Mouse (Mus musculus): Measurements from ENCODE around the gene Ift81. TPM values are rescaled to one million over a fixed set of nuclear protein-coding genes. Genes with fewer than 3 reads are reported as not detected.
A peak's percentile ranks its signal among the peaks of the same experiment; 100 is the strongest.

The Ift81 gene
- polyA plus RNA-seq, 1 experiment from 2014 or later, result 41.4 TPM

DNA sequence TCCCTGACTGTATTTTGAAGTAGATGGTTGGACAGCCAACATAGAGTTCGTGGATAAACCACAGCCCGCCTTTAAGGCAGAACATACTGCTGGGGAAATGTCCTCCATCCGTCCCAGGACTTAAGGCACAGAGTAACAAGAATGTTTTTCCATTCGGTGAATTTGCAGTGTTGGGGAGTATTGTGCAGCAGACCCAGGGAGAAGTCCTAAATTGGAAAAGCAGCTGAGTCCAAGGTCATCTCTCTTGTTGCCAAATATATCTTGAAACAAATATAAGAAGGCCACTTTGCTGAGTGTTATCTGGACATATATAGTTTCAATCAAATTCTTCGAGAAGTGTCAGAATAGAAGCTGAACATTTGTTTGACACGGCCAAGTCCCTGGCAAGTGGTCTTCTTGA lies 70.9 kb downstream of the Ift81 start:
- no peak overlapping the region for H3K9ac ChIP-seq
- no peaks in the 10 kb centered on the region; the same call in 1 of the 2 replicates for H3K36me3 ChIP-seq
- H3K27me3 ChIP-seq, result no peaks in the 10 kb centered on the region
- no peak overlapping the region for H3K4me3 ChIP-seq (replicated peaks)
- no peak overlapping the region for H3K27ac ChIP-seq (replicated peaks)
- no peaks in the 10 kb centered on the region for H3K9me3 ChIP-seq (replicated peaks)
- 81% methylated on average over 6 of the region's 6 CpGs for WGBS
- H3K4me1 ChIP-seq, result 0 out of 2 replicates have a peak, but pooled peaks cover 9% of the 10 kb centered on the region
- ATAC-seq (ENCODE audit: insufficient number of reproducible peaks, low FRiP score, low TSS enrichment, low read depth), result no peak
- no peak overlapping the region for H3K4me2 ChIP-seq (replicated peaks)

DNA sequence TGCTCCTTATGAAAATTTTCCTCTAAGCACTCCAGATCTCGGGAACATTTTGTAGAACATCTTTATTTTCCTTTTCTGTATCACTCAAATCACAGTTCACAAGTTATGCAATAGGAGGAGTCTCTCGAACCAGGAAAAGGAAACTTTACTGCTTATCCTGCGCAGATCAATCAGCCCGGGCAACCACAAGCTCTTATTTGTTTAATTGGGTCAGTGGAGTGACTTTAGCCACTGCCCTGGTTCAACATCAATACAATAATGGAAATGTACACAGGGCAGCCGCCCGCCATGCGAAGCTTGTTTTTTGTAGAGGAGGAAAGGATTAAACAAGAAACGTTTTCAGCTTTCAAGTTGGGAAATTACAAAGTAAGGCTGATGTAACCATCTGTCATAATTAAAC lies 72.4 kb downstream of the Ift81 start:
- Histone ChIP-seq H3K36me3 (no peaks in the 10 kb centered on the region; the same call in 1 of the 2 replicates), H3K4me2 (replicated peaks) (no peak overlapping the region), H3K4me3 (replicated peaks) (no peak overlapping the region), H3K9me3 (replicated peaks) (no peaks in the 10 kb centered on the region), H3K9ac (no peak overlapping the region), H3K4me1 (no peaks in the 10 kb centered on the region), H3K27me3 (no peaks in the 10 kb centered on the region), H3K27ac (replicated peaks) (no peak overlapping the region)
- ATAC-seq (ENCODE audit: insufficient number of reproducible peaks, low FRiP score, low TSS enrichment, low read depth), result no peak
- 81% methylated on average over 8 of the region's 8 CpGs for WGBS

DNA sequence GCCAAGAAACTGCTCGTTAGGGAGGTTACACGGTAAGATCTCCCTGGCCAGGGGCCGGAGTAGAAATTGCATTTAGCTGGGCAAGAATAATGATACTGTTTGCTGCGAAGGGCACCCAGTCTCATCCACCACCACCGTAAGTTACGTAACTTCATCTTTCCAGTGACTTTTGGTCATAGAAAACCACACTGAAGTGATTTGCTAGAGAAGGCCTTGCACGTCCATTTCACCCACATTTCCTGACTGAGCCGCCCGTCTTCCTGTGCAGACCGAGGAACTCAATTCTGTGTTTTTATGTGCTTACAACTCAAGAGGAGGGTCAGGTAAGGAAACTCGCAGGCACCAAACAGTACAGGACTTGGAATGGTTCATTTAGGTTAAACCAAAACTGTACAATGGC lies 76.2 kb downstream of the Ift81 start:
- Histone ChIP-seq H3K4me1 (no peaks in the 10 kb centered on the region), H3K9me3 (replicated peaks) (no peaks in the 10 kb centered on the region), H3K27ac (replicated peaks) (no peak overlapping the region), H3K9ac (no peak overlapping the region), H3K36me3 (no peaks in the 10 kb centered on the region; the same call in 1 of the 2 replicates), H3K27me3 (no peaks in the 10 kb centered on the region), H3K4me3 (replicated peaks) (no peak overlapping the region), H3K4me2 (replicated peaks) (no peak overlapping the region)
- ATAC-seq (ENCODE audit: insufficient number of reproducible peaks, low FRiP score, low TSS enrichment, low read depth), result no peak
- 94% methylated on average over 11 of the region's 11 CpGs for WGBS

DNA sequence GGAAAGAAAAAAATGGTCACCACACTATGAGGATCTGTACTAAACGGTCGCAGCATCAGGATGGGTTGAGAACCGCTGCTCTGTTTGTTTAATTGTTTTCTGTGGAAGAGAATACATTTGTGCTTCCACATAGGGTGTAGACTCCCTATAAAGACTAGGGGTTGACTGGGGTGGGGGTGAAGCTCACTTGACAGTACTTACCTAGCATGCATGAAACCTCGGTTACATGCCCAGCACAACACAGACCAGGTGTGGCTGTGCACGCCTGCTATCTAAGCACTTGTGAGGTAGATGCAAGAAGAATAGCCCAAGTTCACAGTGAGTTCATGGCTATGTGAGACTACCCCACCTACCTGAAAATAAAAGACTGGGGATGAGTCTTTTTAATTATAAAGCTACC lies 76.7 kb downstream of the Ift81 start:
- WGBS, result 95% methylated on average over 5 of the region's 5 CpGs
- no peak for ATAC-seq (ENCODE audit: insufficient number of reproducible peaks, low FRiP score, low TSS enrichment, low read depth)
- no peaks in the 10 kb centered on the region for H3K4me1 ChIP-seq
- no peaks in the 10 kb centered on the region for H3K9me3 ChIP-seq (replicated peaks)
- no peaks in the 10 kb centered on the region; the same call in 1 of the 2 replicates for H3K36me3 ChIP-seq
- H3K4me3 ChIP-seq (replicated peaks), result no peak overlapping the region
- no peak overlapping the region for H3K4me2 ChIP-seq (replicated peaks)
- H3K27me3 ChIP-seq, result no peaks in the 10 kb centered on the region
- H3K27ac ChIP-seq (replicated peaks), result no peak overlapping the region
- H3K9ac ChIP-seq, result no peak overlapping the region

DNA sequence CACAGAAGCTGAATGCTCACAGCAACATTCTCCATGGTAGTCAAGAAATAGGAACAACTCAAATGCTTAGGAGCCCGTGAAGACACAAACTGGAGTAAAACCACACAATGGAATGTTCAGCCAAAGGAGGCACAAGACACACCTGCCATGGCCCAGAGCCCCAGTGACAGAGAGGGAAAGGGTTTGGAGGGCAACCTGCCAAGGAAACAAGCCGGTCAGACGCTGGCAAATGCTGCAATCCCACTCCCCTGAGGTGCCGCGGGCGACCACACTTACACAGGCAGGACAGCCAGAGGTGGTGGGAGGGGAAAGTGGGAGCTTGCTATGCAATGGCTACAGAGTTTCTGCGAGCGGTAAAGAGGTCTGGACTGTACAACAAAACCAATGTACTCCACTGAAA lies 80.4 kb downstream of the Ift81 start:
- WGBS, result 78% methylated on average over 8 of the region's 8 CpGs
- no peaks in the 10 kb centered on the region for H3K9me3 ChIP-seq (replicated peaks)
- H3K27ac ChIP-seq (replicated peaks), result no peak overlapping the region
- no peak for ATAC-seq (ENCODE audit: insufficient number of reproducible peaks, low FRiP score, low TSS enrichment, low read depth)
- no peak overlapping the region for H3K4me3 ChIP-seq (replicated peaks)
- no peaks in the 10 kb centered on the region for H3K36me3 ChIP-seq
- H3K4me1 ChIP-seq, result peaks cover 17% of the 10 kb centered on the region
- H3K4me2 ChIP-seq (replicated peaks), result no peak overlapping the region
- no peaks in the 10 kb centered on the region for H3K27me3 ChIP-seq
- H3K9ac ChIP-seq, result no peak overlapping the region

DNA sequence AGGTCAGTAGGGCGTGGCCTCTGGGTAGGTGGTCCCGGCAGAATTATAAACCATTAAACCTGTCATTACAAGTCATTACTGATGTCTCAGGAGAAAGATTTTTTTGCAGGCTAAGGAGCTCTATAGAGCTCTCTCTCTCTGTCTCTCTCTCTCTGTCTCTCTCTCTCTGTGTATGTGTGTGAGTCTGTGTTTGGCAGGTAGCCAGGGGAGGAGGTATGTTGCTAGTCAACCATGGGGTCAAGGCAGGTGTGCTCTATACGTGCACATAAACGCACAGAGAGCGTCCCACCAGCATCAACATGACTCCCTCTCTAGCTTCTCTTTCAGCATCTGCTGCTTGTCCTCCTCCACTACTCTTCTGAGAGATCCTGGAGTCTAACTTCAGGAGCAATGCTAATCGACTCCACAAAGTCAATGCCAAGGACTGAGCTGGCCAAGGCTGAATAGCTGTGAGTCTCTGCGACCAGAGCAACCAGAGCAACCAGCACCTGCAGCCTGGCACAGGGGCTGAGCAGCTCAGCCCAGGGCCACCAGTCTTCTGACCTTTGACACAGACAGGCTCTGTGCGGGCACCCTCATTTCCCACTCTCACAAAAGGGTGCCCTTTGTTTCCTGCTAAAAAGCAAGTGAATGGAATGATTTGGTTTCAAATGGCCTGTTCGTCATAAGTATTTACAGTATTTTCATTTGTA lies 84.3 kb downstream of the Ift81 start:
- WGBS, result 63% methylated on average over 9 of the region's 9 CpGs
- ATAC-seq (ENCODE audit: insufficient number of reproducible peaks, low FRiP score, low TSS enrichment, low read depth), result no peak
- peaks cover 46% of the 10 kb centered on the region for H3K4me1 ChIP-seq
- no peaks in the 10 kb centered on the region for H3K36me3 ChIP-seq
- H3K27ac ChIP-seq (replicated peaks), result peak overlapping the region; percentile 81
- H3K4me3 ChIP-seq (replicated peaks), result no peak overlapping the region
- H3K9me3 ChIP-seq (replicated peaks), result no peaks in the 10 kb centered on the region
- no peaks in the 10 kb centered on the region for H3K27me3 ChIP-seq
- no peak overlapping the region for H3K4me2 ChIP-seq (replicated peaks)
- H3K9ac ChIP-seq, result no peak overlapping the region

DNA sequence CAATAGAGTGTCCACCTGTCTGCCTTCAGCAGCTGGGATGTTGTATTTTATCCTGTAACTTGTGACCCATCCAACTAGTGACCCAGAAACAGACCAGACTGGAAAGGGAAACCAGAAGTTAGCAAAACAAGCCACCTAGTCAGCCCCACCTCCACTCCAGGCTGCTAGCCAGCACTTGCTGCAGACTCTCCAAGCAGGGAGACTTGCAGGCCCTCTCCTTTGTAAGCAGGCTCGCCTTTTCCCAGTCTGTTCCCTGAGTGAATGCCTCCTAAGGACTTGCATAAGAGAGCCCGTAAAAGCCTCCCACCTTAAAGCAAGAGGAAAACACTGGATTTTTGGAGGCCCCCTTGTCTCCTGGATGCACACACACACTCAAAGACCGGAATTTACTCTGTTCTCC lies 85.0 kb downstream of the Ift81 start:
- ATAC-seq (ENCODE audit: insufficient number of reproducible peaks, low FRiP score, low TSS enrichment, low read depth), result no peak
- Histone ChIP-seq H3K4me1 (peaks cover 48% of the 10 kb centered on the region), H3K27ac (replicated peaks) (peak overlapping the region; percentile 81), H3K9ac (no peak overlapping the region), H3K4me2 (replicated peaks) (no peak overlapping the region), H3K9me3 (replicated peaks) (no peaks in the 10 kb centered on the region), H3K4me3 (replicated peaks) (no peak overlapping the region), H3K27me3 (no peaks in the 10 kb centered on the region), H3K36me3 (no peaks in the 10 kb centered on the region)
- 50% methylated on average over 3 of the region's 3 CpGs for WGBS

DNA sequence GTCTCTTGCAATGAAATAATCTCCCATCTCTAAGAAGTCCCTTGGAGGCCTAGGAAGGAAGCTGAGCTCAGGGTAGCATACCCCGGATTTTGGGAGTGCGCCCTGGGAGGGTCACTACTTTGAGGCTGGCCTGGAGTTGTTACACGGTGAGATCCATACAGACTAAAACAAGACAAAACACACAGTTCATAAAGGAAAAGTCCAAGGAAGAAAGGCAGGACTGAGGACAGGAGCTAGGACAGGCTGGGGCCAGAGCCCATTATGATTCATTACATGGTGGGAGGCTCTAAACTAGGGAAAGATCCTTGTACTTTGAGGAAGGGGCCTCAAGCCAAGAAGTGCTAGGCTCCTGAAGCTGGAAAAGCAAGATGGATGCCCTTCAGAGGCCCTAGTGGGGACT lies 85.7 kb downstream of the Ift81 start:
- peak overlapping the region; percentile 81 for H3K27ac ChIP-seq (replicated peaks)
- no peak for ATAC-seq (ENCODE audit: insufficient number of reproducible peaks, low FRiP score, low TSS enrichment, low read depth)

DNA sequence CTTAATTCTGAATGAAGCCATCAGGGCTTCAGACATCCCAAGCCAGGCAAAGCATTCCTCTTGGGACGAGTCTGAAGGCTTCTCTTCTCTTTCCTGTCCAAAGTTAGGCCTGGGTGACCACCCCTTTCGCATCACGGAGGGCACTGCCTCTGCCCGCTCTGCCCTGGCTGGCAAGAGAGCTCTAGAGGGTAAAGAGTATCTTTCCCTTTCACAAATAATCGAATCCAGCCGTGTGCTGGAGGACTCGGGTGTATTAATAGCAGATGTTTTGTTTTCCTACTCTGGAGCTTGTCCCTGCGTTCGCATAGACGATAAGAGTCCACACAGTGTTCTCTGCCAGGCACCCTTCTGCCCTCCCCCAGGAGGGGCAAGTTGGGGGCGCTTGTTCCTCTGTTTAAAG lies 86.6 kb downstream of the Ift81 start:
- Histone ChIP-seq H3K4me1 (peaks cover 48% of the 10 kb centered on the region), H3K4me2 (replicated peaks) (peak overlapping the region; percentile 35), H3K9me3 (replicated peaks) (no peaks in the 10 kb centered on the region), H3K27ac (replicated peaks) (peak overlapping the region; percentile 81), H3K9ac (no peak overlapping the region), H3K4me3 (replicated peaks) (no peak overlapping the region; the same call in none of the 2 replicates), H3K27me3 (no peaks in the 10 kb centered on the region), H3K36me3 (no peaks in the 10 kb centered on the region)
- 0 out of 2 replicates have a peak, but pooled peaks have one; percentile 2 for ATAC-seq (ENCODE audit: insufficient number of reproducible peaks, low FRiP score, low TSS enrichment, low read depth)
- 22% methylated on average over 11 of the region's 11 CpGs for WGBS

More for the DNA sequence above, 85.7 kb downstream of the Ift81 start:
- Histone ChIP-seq H3K4me3 (replicated peaks) (no peak overlapping the region), H3K4me1 (peaks cover 48% of the 10 kb centered on the region), H3K9ac (no peak overlapping the region), H3K4me2 (replicated peaks) (no peak overlapping the region), H3K36me3 (no peaks in the 10 kb centered on the region), H3K9me3 (replicated peaks) (no peaks in the 10 kb centered on the region), H3K27me3 (no peaks in the 10 kb centered on the region)
- WGBS, result 67% methylated on average over 3 of the region's 3 CpGs

DNA sequence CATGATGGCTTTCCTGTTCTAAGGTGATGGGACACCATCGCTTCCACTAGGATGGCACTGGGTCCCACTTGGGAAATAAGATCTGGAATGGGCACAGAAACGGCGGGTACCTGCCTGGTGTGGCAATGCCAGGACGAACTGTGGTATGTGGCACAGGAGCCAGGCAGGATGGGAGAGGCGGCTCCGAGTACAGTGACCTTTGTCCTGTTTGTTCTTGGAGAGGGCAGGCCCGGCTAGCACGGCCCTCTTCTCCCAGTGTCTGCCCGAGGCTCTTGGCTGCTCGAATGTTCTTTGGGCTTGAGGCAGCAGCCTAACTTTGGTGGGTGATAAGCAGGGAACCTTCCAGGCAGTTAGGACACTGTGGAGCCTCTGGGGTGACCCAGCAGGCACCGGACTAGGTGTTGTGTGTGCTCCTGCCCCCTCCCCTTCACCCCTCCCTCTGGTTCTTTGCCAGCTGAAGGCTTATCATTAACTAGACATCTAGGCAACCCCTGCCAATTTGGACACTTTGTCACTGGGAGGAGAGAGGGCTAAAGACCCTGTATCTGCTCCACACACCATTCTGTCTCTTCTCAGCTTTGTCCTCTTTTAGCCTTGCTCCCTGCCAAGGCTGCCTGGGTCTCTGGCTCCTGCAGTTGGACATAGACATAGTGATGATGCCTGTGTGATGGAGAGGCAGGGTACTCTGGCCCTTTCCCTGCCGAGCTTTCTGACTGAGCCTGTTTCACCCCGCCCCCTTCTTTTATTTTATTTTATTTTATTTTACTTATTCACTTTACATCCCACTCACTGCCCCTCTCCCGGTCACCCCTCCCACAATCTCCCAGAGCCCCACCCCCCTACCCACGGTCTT lies 87.2 kb downstream of the Ift81 start:
- no peaks in the 10 kb centered on the region for H3K27me3 ChIP-seq
- no peak overlapping the region; the same call in 1 of the 2 replicates for H3K4me3 ChIP-seq (replicated peaks)
- H3K4me1 ChIP-seq, result peaks cover 48% of the 10 kb centered on the region
- H3K4me2 ChIP-seq (replicated peaks), result peak overlapping the region; percentile 35
- H3K27ac ChIP-seq (replicated peaks), result peak overlapping the region; percentile 81
- H3K9me3 ChIP-seq (replicated peaks), result no peaks in the 10 kb centered on the region
- no peaks in the 10 kb centered on the region for H3K36me3 ChIP-seq
- no peak overlapping the region for H3K9ac ChIP-seq
- 59% methylated on average over 15 of the region's 15 CpGs for WGBS
- ATAC-seq (ENCODE audit: insufficient number of reproducible peaks, low FRiP score, low TSS enrichment, low read depth), result 0 out of 2 replicates have a peak, but pooled peaks have one; percentile 21

DNA sequence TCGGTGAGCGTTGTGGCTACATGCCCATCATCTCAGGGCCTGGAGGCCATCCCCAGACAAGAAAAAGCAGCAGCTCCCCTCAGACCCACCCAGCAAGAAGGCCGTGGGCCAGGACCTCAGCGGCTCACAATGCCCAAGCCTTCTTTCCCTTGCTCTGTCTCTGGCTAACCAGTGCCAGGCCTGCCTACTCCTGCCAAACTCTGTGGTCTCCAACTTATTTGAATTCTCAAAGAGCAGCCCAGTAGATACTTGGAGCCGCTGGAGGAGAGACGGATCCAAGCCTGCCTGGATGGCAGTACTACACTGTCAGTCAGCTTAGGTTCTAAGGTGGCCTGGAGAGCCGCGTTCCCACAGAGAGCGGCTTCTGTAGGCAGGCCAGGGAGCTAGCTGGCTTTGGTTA lies 87.9 kb downstream of the Ift81 start:
- no peak overlapping the region for H3K4me2 ChIP-seq (replicated peaks)
- 78% methylated on average over 9 of the region's 9 CpGs for WGBS
- H3K27me3 ChIP-seq, result no peaks in the 10 kb centered on the region
- no peaks in the 10 kb centered on the region for H3K36me3 ChIP-seq
- H3K4me3 ChIP-seq (replicated peaks), result no peak overlapping the region
- H3K9ac ChIP-seq, result no peak overlapping the region
- peaks cover 48% of the 10 kb centered on the region for H3K4me1 ChIP-seq
- H3K9me3 ChIP-seq (replicated peaks), result no peaks in the 10 kb centered on the region
- no peak for ATAC-seq (ENCODE audit: insufficient number of reproducible peaks, low FRiP score, low TSS enrichment, low read depth)
- peak overlapping the region; percentile 81 for H3K27ac ChIP-seq (replicated peaks)

All from embryonic facial prominence, embryonic 15.5 days (tissue).